Mouse (Mus musculus): ENCODE results near the gene Stk40.

GRCm38 (mm10) chr4:126099365-126099764 lies 4.4 kb upstream of the Stk40 start:
- TF ChIP-seq POLR2A (IDR thresholded peaks at IDR 0.05; ENCODE audit: borderline replicate concordance, control insufficient read depth, low read depth, low read length) (no peak), CTCF (IDR thresholded peaks at IDR 0.05; ENCODE audit: control insufficient read depth, insufficient read depth, low read length) (no peak)
